8 mouse cellular contexts compared by ENCODE assay signal in genomic region chr6:114890411-114891115, GRCm38 (mm10).
A peak's percentile ranks its signal among the peaks of the same experiment; 100 is the strongest.
DNase-seq lines count a peak whose midpoint lies in the region; ATAC-seq and TF ChIP-seq lines count a peak whose summit lies in the region.

No protein-coding gene starts in this region.

- TF ChIP-seq EP300 in heart, postnatal 0 days (IDR thresholded peaks at IDR 0.05; ENCODE audit: low read depth) = 0 out of 2 replicates have a peak, but pooled peaks have one; percentile 59
- TF ChIP-seq EP300 in liver, postnatal 0 days (IDR thresholded peaks at IDR 0.05; ENCODE audit: low read depth) = no peak

- TF ChIP-seq CTCF in heart, postnatal 0 days (IDR thresholded peaks at IDR 0.05; ENCODE audit: low read depth) = peak; percentile 23; the same call in 1 of the 2 replicates
- no peak for TF ChIP-seq CTCF in liver, postnatal 0 days (IDR thresholded peaks at IDR 0.05; ENCODE audit: low read depth)

- H3K4me3 ChIP-seq in liver, embryonic 11.5 days (ENCODE audit: low read depth, low read length) = no peak overlapping the region
- peak overlapping the region; percentile 9; the same call in 1 of the 2 replicates for H3K4me3 ChIP-seq in forebrain, embryonic 13.5 days
- H3K4me3 ChIP-seq in heart, postnatal 0 days (ENCODE audit: low read depth, low read length) = no peak overlapping the region
- H3K4me3 ChIP-seq in liver, postnatal 0 days (ENCODE audit: low read depth, low read length) = no peak overlapping the region

- H3K27ac ChIP-seq in liver, embryonic 11.5 days (ENCODE audit: low read depth, low read length) = no peak overlapping the region
- peak overlapping the region; percentile 85 for H3K27ac ChIP-seq in forebrain, embryonic 13.5 days
- H3K27ac ChIP-seq in heart, postnatal 0 days (ENCODE audit: low read depth) = peak overlapping the region; percentile 80
- H3K27ac ChIP-seq in liver, postnatal 0 days (ENCODE audit: low read depth) = peak overlapping the region; percentile 76

- no peaks in the 10 kb centered on the region for H3K9me3 ChIP-seq in liver, embryonic 11.5 days (ENCODE audit: control insufficient read depth, low read length)
- 0 out of 2 replicates have a peak, but pooled peaks cover 3% of the 10 kb centered on the region for H3K9me3 ChIP-seq in forebrain, embryonic 13.5 days (replicated peaks)
- H3K9me3 ChIP-seq in heart, postnatal 0 days (replicated peaks; ENCODE audit: control insufficient read depth, low read length) = no peaks in the 10 kb centered on the region
- no peaks in the 10 kb centered on the region for H3K9me3 ChIP-seq in liver, postnatal 0 days (ENCODE audit: low read length)

- no peak for ATAC-seq in liver, embryonic 11.5 days (replicated peaks; ENCODE audit: low FRiP score)
- peak; percentile 50 for ATAC-seq in forebrain, embryonic 13.5 days
- peak; percentile 32 for ATAC-seq in heart, postnatal 0 days (ENCODE audit: insufficient read depth, low read depth)
- no peak for ATAC-seq in liver, postnatal 0 days

- H3K36me3 ChIP-seq in liver, embryonic 11.5 days (ENCODE audit: control insufficient read depth, insufficient read depth, low read length) = peaks cover 6% of the 10 kb centered on the region; the same call in 1 of the 2 replicates
- peaks cover 18% of the 10 kb centered on the region for H3K36me3 ChIP-seq in forebrain, embryonic 13.5 days (ENCODE audit: poor library complexity, severe bottlenecking)
- peaks cover 6% of the 10 kb centered on the region for H3K36me3 ChIP-seq in heart, postnatal 0 days (replicated peaks; ENCODE audit: control insufficient read depth, insufficient read depth, low read length)
- peaks cover 11% of the 10 kb centered on the region for H3K36me3 ChIP-seq in liver, postnatal 0 days (replicated peaks; ENCODE audit: insufficient read depth, low read length)

- H3K27me3 ChIP-seq in liver, embryonic 11.5 days (replicated peaks; ENCODE audit: control insufficient read depth, insufficient read depth, low read length) = no peaks in the 10 kb centered on the region
- no peaks in the 10 kb centered on the region for H3K27me3 ChIP-seq in forebrain, embryonic 13.5 days
- no peaks in the 10 kb centered on the region for H3K27me3 ChIP-seq in heart, postnatal 0 days (ENCODE audit: control insufficient read depth, insufficient read depth, low read length)
- no peaks in the 10 kb centered on the region for H3K27me3 ChIP-seq in liver, postnatal 0 days (ENCODE audit: insufficient read depth, low read length)

- 59% methylated on average over 19 of the region's 19 CpGs for WGBS in liver, embryonic 11.5 days
- WGBS in forebrain, embryonic 13.5 days = 33% methylated on average over 19 of the region's 19 CpGs
- 22% methylated on average over 19 of the region's 19 CpGs for WGBS in heart, postnatal 0 days
- WGBS in liver, postnatal 0 days (ENCODE audit: insufficient replicate concordance) = 65% methylated on average over 19 of the region's 19 CpGs

- no peak overlapping the region for H3K9ac ChIP-seq in liver, embryonic 11.5 days (ENCODE audit: low read depth, low read length)
- H3K9ac ChIP-seq in forebrain, embryonic 13.5 days = peak overlapping the region; percentile 40; the same call in 1 of the 2 replicates
- H3K9ac ChIP-seq in heart, postnatal 0 days (replicated peaks; ENCODE audit: low read depth, low read length) = no peak overlapping the region
- no peak overlapping the region for H3K9ac ChIP-seq in liver, postnatal 0 days (replicated peaks)

- H3K4me1 ChIP-seq in liver, embryonic 11.5 days (replicated peaks; ENCODE audit: control insufficient read depth, insufficient read depth, low read length) = peaks cover 57% of the 10 kb centered on the region
- peaks cover 84% of the 10 kb centered on the region for H3K4me1 ChIP-seq in forebrain, embryonic 13.5 days
- H3K4me1 ChIP-seq in heart, postnatal 0 days (ENCODE audit: control insufficient read depth, insufficient read depth) = peaks cover 62% of the 10 kb centered on the region
- H3K4me1 ChIP-seq in liver, postnatal 0 days (ENCODE audit: insufficient read depth) = peaks cover 77% of the 10 kb centered on the region

- H3K4me2 ChIP-seq in liver, embryonic 11.5 days = no peak overlapping the region
- H3K4me2 ChIP-seq in forebrain, embryonic 13.5 days = peak overlapping the region; percentile 46
- peak overlapping the region; percentile 39 for H3K4me2 ChIP-seq in heart, postnatal 0 days (ENCODE audit: low read depth, low read length)
- no peak overlapping the region for H3K4me2 ChIP-seq in liver, postnatal 0 days (ENCODE audit: low read depth, low read length)

- peak; percentile 22 for DNase-seq in liver
- no peak for DNase-seq in liver, embryonic 11.5 days (ENCODE audit: low spot score)
- DNase-seq in heart, postnatal 0 days (ENCODE audit: low spot score) = peak; percentile 89
- peak; percentile 89 for DNase-seq in layer of hippocampus, adult 11-12 months (ENCODE audit: low spot score)
- peak; percentile 78 for DNase-seq in liver, postnatal 0 days
- DNase-seq in ovary, adult 18-20 months (ENCODE audit: low spot score) = peak; percentile 75
- no peak for DNase-seq in embryo, embryonic 10.5 days (ENCODE audit: low spot score)

Comparison
In these comparisons a context has a peak if more than half of its experiments do, and no peak if none do; other contexts are left out.
1. DNase-seq: peak in liver (single experiment), heart, postnatal 0 days (single experiment), layer of hippocampus, adult 11-12 months (single experiment), liver, postnatal 0 days (single experiment) and ovary, adult 18-20 months (single experiment); none in liver, embryonic 11.5 days (single experiment) and embryo, embryonic 10.5 days (single experiment).
2. ATAC-seq: peak in forebrain, embryonic 13.5 days (single experiment) and heart, postnatal 0 days (single experiment); none in liver, embryonic 11.5 days (single experiment) and liver, postnatal 0 days (single experiment).
3. H3K4me2 ChIP-seq: peak in forebrain, embryonic 13.5 days (single experiment) and heart, postnatal 0 days (single experiment); none in liver, embryonic 11.5 days (single experiment) and liver, postnatal 0 days (single experiment).